Mouse (Mus musculus) retina, adult 2 months (tissue): Measurements from ENCODE around the gene Nup153.

Experiments used
- DNase-seq: peaks from one replicate; pipeline ENCODE4 v3.0.0-alpha.2; 2012; ENCODE audit warnings: low read depth, low spot score

Nup153 gene

GRCm38 (mm10) chr13:46728411-46728810, 671 bp upstream of the Nup153 start:
- no peak for DNase-seq

DNA sequence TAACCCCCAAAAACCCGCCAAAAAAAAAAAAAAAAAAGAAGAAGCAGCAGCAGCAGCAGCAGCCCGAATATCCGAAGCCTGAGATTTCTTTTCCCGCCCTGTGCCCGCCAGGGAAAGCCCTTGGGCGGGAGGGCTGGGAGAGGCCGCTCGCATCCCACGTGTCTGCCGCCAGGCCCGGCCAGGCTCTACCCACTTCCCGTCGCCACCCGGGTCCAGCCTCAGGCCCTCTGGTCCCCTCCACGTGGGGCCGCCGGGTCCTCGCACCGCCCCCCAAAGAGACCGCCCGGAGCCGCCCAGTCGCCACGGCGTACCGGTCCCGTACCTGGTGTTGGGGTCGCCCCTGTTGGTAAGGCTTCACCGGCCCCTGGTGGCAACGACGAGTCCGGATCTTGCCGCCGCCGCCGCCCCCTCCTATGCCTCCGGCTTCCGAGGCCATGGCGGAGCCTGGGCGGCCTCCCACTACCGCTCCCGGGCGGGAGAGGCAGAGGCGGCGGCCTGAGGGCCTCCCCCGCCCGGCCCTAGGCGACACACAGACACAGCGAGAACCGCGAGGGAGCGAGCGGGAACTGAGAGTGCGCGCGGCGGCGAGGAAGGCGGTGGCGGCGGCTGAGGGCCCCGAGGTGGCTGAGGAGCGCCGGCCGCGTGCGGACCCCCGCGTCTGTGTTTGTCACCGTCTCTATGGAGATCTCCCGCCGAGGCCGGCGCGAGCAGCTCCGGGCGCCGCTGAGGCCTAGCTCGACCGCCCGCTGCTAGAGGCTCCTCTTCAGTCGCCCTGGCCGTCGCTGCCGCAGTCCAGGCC, 503 bp downstream of the Nup153 start:
- no peak for DNase-seq

- DNase-seq: no peak
Measured at GRCm38 (mm10) chr13:46726288-46727037, 1.3 kb downstream of the Nup153 start.

GRCm38 (mm10) chr13:46725227-46725626, 2.5 kb downstream of the Nup153 start:
- no peak for DNase-seq

GRCm38 (mm10) chr13:46724371-46724770, 3.4 kb downstream of the Nup153 start:
- no peak for DNase-seq

DNA sequence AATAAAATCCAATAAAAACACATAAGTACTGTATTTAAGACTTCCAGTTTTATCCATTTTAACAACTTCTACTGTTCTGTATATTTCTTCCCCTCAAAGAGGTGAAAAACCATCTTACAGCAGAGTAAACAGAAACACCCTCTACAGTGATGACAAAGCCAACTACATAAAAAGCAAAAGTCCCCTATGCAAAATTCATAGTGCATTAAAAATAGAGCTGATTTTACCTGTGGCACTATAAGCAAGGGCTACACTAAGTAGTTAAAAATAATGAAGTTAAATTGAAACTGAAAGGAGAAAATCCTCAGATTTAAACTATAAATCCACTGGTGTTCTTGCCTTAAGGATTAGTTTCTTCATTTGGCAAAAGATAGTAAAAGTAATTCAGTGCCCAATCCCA, 6.7 kb downstream of the Nup153 start:
- DNase-seq: no peak

- no peak for DNase-seq
Measured at GRCm38 (mm10) chr13:46718893-46719400, 8.8 kb downstream of the Nup153 start.

DNA sequence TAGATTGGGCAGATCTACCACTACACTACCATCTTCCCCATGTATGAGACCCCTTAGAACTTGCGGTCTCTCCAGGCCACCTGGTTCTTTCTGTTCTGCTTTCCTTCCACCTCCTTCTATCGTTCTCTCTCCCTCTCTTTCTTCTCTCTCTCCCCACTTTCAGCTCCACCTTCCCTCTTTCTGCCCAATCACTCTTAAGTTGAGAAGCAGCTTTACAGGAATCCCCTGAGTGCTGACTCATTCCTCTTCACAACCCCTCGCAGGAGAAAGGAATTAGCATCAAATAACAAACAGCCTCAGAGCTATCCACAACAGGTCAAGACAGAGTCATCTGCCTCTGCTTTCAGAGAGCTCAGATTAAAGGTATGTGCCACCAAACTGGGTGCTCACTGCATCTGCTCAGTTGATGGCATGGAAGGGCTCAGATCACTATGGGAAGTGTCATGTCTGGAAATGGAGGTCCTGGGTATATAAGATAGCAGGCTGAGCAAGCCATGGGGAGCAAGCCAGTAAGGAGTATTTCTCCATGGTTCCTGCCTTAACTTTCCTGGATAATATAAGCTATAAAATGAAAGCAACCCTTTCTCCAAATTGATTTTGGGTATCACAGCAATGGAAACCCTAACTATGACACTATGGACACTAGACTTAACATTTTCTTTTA, 11.6 kb downstream of the Nup153 start:
- no peak for DNase-seq

DNA sequence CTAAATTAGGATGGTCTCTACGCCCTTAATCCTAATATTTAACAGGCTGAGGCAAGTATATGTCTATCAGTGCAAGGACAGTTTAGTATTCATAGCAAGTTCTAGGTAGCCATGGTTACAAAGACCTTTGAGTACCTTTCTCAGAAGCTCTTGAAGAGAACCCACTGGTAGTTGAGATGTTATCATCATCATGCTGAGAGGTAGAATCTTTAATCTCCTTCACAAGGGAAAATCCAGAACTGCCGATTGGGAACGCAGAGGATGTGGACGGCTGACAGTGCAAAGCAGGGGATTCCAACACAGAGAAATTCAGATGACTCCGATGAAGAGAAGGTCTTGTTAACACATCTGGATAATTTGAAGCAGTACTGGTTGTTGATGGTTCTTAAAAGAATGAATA, 14.3 kb downstream of the Nup153 start:
- DNase-seq: no peak

- DNase-seq: no peak
Measured at GRCm38 (mm10) chr13:46703138-46703537, 24.6 kb downstream of the Nup153 start.

DNA sequence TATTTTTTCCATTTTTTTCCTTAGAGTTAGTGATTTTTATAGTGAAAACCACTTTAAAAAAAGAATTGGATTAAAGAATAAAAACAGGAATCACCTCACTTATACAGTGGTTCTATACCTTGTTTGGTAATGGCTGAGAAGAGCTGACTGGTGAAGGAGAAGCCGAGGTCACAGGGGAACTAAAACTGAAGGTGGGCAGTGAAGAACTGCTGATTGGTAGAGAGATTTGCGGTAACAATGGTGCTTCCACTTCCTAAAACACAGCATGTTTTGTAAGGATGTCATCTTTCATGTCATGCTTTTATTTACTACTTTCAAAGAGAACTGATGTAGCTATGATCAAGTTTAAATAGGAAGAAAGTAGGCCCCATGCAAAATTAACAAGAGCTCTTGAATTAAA, 26.3 kb downstream of the Nup153 start:
- no peak for DNase-seq

DNA sequence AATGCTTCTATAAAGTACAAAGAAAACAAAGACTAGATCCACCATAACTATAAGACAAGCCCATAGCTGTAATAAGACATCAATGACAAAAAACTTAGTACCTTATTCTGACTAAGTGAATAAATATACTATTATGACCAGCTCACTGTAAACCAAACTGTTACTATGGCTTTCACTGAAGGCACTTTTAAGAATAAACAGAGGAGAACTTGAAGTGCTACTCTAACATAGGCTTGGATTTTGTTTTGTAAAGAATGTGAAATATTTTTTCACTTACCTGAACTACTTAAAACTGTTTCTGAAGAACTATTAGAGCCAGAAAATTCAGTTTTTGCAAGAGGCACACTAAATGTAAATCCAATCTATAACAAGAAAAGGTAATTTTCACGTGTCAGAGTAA, 28.4 kb downstream of the Nup153 start:
- DNase-seq: no peak

- no peak for DNase-seq
Measured at GRCm38 (mm10) chr13:46696788-46697187, 31.0 kb downstream of the Nup153 start.

DNA sequence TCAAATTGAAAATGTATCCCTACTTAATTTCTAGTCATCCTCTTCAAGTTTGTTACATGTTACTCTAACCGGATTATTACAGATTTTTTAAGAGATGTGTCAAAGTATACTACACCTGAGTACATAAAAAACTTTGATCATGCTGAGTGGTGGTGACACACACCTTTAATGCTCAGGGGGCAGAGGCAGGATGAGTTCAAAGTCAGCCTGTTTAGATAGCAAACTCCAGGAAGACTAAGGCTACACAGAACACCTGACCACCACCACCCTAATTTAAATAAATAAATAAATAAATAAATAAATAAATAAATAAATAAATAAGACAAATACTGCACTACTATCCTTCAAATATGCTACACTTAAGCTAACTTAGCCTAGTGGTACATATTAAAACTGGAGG, 31.8 kb downstream of the Nup153 start:
- no peak for DNase-seq

DNA sequence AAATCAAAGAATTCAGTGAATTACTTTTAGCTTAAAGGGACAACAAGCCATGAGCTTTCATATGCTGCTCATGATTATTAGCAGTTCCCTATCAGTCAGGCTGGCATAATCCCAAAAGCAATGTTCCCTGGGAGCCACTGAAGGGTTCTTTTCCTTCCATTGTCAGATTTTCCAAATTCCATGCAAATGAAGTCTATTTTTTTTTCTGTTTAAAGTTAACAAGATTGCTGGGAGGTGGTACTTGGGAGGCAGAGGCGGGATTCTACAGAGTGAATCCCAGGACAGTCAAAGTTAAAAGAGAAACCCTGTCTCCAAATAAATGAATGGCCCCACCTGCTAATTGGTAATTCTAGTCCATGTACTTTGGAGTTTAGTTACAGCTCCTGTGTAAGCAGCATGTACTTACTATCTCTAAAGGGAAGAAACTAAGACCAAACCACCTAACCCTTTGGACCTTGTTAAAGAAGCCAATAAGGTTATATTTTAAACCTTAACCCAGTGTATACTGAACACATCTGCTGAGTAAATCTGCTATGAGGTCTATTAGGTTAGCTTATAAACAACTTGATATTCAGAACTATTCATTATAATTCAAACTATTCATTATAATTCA, 32.3 kb downstream of the Nup153 start:
- DNase-seq: no peak

GRCm38 (mm10) chr13:46690559-46691241, 37.0 kb downstream of the Nup153 start:
- no peak for DNase-seq

DNA sequence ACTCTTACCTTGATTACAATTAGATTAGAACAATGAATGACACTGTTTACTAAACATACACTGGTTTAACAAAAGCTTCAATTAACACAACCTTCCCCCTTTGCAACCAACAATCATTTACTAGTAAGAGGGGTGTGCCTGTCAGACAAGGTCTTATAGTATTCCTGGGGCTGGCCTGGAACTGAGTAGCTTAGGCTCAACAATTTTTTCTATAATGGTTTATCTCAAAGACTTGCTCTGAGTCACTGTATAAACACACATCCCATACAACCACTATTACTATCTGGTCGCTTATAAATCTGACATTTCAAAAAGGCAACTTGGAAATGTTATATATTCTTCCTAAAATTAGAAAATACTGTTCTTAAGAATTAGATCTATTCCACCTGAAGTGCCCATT, 44.4 kb downstream of the Nup153 start:
- no peak for DNase-seq

GRCm38 (mm10) chr13:46682921-46683320, 44.8 kb downstream of the Nup153 start:
- no peak for DNase-seq

- DNase-seq: no peak
Measured at GRCm38 (mm10) chr13:46677721-46678120, 50.0 kb downstream of the Nup153 start.

DNA sequence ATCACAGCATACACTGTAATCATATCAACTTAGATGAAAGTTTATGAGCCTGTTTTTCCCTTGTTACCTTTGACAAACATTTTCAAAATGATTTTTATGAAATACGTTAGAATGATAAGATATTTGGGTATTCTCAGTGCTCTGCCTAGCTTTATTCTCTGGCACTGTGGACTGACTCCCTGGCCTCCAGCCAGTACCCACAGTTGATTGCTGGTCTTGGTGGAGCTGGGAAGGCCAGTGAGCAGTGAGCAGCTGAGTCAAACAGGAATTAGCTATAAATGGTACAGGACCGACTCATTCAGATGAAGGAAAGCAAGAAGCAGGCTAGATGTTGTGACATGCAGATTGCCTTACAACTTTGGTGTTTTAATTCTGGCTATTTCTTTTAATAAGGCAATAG, 53.1 kb downstream of the Nup153 start:
- DNase-seq: no peak

DNA sequence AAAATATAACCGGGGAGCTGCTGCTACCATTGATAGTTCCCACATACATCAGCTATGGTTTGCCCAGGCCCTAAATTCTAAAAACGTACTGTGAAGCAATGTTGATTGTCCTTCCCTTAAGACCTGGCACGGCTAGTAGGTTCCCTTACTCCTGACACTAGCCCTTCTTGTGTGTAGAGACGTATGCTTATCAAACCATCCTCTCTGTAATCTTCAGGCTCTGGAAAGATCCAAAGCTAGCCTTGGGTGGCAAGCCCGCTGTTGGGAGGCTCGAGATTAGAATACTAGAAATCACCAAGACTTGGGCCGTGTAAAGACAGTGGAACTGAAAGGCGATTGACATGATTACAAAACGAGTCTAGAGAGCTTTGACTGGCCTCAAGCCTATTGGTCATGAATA, 57.2 kb downstream of the Nup153 start:
- DNase-seq: no peak
